Mouse (Mus musculus) layer of hippocampus, adult 8-10 months (tissue): ENCODE measurements around the gene Pdlim4. TPM values are rescaled to one million over a fixed set of nuclear protein-coding genes. Genes with fewer than 3 reads are reported as not detected.
"Not testable (repeated sequence)": the region's sequence is repeated elsewhere in the genome, so short reads cannot be mapped to it uniquely, and the experiment has no call there.

ENCODE experiments used
- DNase-seq, 2 experiments: peaks; one replicate each; pipeline ENCODE4 v3.0.0; 2022; ENCODE audit warnings: low spot score in 2 of 2
- total RNA-seq, 4 experiments: library from RNA; stranded (reverse); gene quantifications; 2 replicates each; pipeline ENCODE4 v1.2.4; 2022

Gene Pdlim4
- total RNA-seq, 4 experiments from 2014 or later: 16.4 to 25.2 (median 21.2) TPM

GRCm38 (mm10) chr11:54062753-54063471, 5.9 kb downstream of the Pdlim4 start:
- no peak for DNase-seq

- no peak for DNase-seq
Observed at GRCm38 (mm10) chr11:54062086-54062752, 6.6 kb downstream of the Pdlim4 start.

- DNase-seq: no peak
Observed at GRCm38 (mm10) chr11:54060316-54060715, 8.5 kb downstream of the Pdlim4 start.

GRCm38 (mm10) chr11:54059526-54059925, 9.3 kb downstream of the Pdlim4 start:
- DNase-seq: no peak

GRCm38 (mm10) chr11:54058643-54059042, 10.2 kb downstream of the Pdlim4 start:
- no peak for DNase-seq

GRCm38 (mm10) chr11:54058056-54058617, 10.7 kb downstream of the Pdlim4 start:
- no peak for DNase-seq

- no peak for DNase-seq
Observed at GRCm38 (mm10) chr11:54057428-54057827, 11.4 kb downstream of the Pdlim4 start.

- peak in 1 of 2 experiments; percentile 57 for DNase-seq
Observed at GRCm38 (mm10) chr11:54056132-54056531, 12.7 kb downstream of the Pdlim4 start.

GRCm38 (mm10) chr11:54054257-54054656, 14.6 kb downstream of the Pdlim4 start:
- no peak for DNase-seq

- no peak for DNase-seq
Observed at GRCm38 (mm10) chr11:54053090-54053489, 15.7 kb downstream of the Pdlim4 start.

GRCm38 (mm10) chr11:54052128-54052527, 16.7 kb downstream of the Pdlim4 start:
- no peak for DNase-seq

GRCm38 (mm10) chr11:54051161-54051560, 17.7 kb downstream of the Pdlim4 start:
- no peak for DNase-seq

- DNase-seq: no peak
Observed at GRCm38 (mm10) chr11:54050205-54050604, 18.6 kb downstream of the Pdlim4 start.

GRCm38 (mm10) chr11:54040676-54041075, 28.1 kb downstream of the Pdlim4 start:
- DNase-seq: no peak

- not testable (repeated sequence) for DNase-seq
Observed at GRCm38 (mm10) chr11:54032872-54033271, 35.9 kb downstream of the Pdlim4 start.

GRCm38 (mm10) chr11:54028997-54029396, 39.8 kb downstream of the Pdlim4 start:
- no peak for DNase-seq

- DNase-seq: peak; percentile 48 to 63
Observed at GRCm38 (mm10) chr11:54028044-54028951, 40.5 kb downstream of the Pdlim4 start, which contains the start of gene Slc22a4. Gene Slc22a4, minus strand, starts transcription at chr11:54028090.

GRCm38 (mm10) chr11:54027131-54028043, 41.4 kb downstream of the Pdlim4 start:
- no peak for DNase-seq

GRCm38 (mm10) chr11:54026491-54027041, 42.2 kb downstream of the Pdlim4 start:
- DNase-seq: no peak
